Mouse (Mus musculus) intestine, embryonic 14.5 days (tissue): ENCODE results near the gene Ptrh1. TPM values are rescaled to one million over a fixed set of nuclear protein-coding genes. Genes with fewer than 3 reads are reported as not detected.

Experiments used
- polyA plus RNA-seq: library from polyadenylated mRNA; unstranded; fragments of >200 nt; fragmentation: Nextera tagmentation; extraction: Ambion mirVana; gene quantifications from 2 replicates; pipeline ENCODE4 v1.2.1, GENCODE M21; 2014

Gene Ptrh1
- polyA plus RNA-seq, 1 experiment from 2014 or later, result 5.1 TPM

Other genes with a start within 250 kb of the Ptrh1 start
- gene Fam102a, start 240.5 kb upstream of the Ptrh1 start, polyA plus RNA-seq, result 10.3 and 11.4 TPM in 2 replicates
- gene Dpm2, start 204.9 kb upstream of the Ptrh1 start, polyA plus RNA-seq, result 118 and 121 TPM in 2 replicates
- gene Pip5kl1, start 201.0 kb upstream of the Ptrh1 start, polyA plus RNA-seq, result 0.62 and 0.89 TPM in 2 replicates
- 0.15 and 0.35 TPM in 2 replicates for gene 9430097D07Rik, start 200.1 kb upstream of the Ptrh1 start, polyA plus RNA-seq
- 15.5 and 20.3 TPM in 2 replicates for gene St6galnac4, start 188.7 kb upstream of the Ptrh1 start, polyA plus RNA-seq
- 5.7 and 6.9 TPM in 2 replicates for gene St6galnac6, start 176.1 kb upstream of the Ptrh1 start, polyA plus RNA-seq
- 22.8 and 24.6 TPM in 2 replicates for gene Ak1, start 154.0 kb upstream of the Ptrh1 start, polyA plus RNA-seq
- gene Eng, start 129.2 kb upstream of the Ptrh1 start, polyA plus RNA-seq, result 59.5 and 61.4 TPM in 2 replicates
- 32.9 and 35.6 TPM in 2 replicates for gene Fpgs, start 71.6 kb upstream of the Ptrh1 start, polyA plus RNA-seq
- gene Cdk9, start 62.7 kb upstream of the Ptrh1 start, polyA plus RNA-seq, result 83.8 and 85.2 TPM in 2 replicates
- gene Sh2d3c, start 54.7 kb upstream of the Ptrh1 start, polyA plus RNA-seq, result 32.5 and 32.7 TPM in 2 replicates
- 0.38 and 0.75 TPM in 2 replicates for gene 6330409D20Rik, start 34.8 kb upstream of the Ptrh1 start, polyA plus RNA-seq
- gene Tor2a, start 18.6 kb upstream of the Ptrh1 start, polyA plus RNA-seq, result 71.1 and 74.8 TPM in 2 replicates
- 0.13 and 0.20 TPM in 2 replicates for gene Ttc16, start 153 bp upstream of the Ptrh1 start, polyA plus RNA-seq
- gene Cfap157, start 8.6 kb downstream of the Ptrh1 start, polyA plus RNA-seq, result 0.31 and 0.65 TPM in 2 replicates
- gene Stxbp1, start 71.5 kb downstream of the Ptrh1 start, polyA plus RNA-seq, result 26.7 and 27.0 TPM in 2 replicates
- gene Fam129b, start 100.3 kb downstream of the Ptrh1 start, polyA plus RNA-seq, result 22.3 and 25.2 TPM in 2 replicates
- gene Rpl12, start 185.8 kb downstream of the Ptrh1 start, polyA plus RNA-seq, result 259 and 272 TPM in 2 replicates
- 7.0 and 7.9 TPM in 2 replicates for gene Lrsam1, start 185.8 kb downstream of the Ptrh1 start, polyA plus RNA-seq
- gene Slc2a8, start 206.3 kb downstream of the Ptrh1 start, polyA plus RNA-seq, result 10.3 and 13.6 TPM in 2 replicates